14 mouse cellular contexts compared by ENCODE assay signal in genomic region chr17:67544410-67544809, GRCm38 (mm10).
"Had no signal": no experiment of that assay in that cellular context is flagged by ENCODE, and none has a peak within 500 bp of the region (broad histone marks: within the 10 kb centered on the region; RNA-seq: fewer than 3 reads in every experiment).

No protein-coding gene starts in this region.

- DNase-seq: layer of hippocampus, postnatal 36 days; liver, embryonic 13.5 days; lung, adult 2 months; lung, postnatal 14 days; lung, postnatal 4 days; thymus, adult 18-20 months; thymus, postnatal 36 days had no signal

- H3K9me3 ChIP-seq: midbrain, embryonic 13.5 days; neural tube, embryonic 13.5 days had no signal

- H3K4me1 ChIP-seq: liver, embryonic 13.5 days had no signal

- H3K36me3 ChIP-seq: liver, embryonic 13.5 days; midbrain, embryonic 13.5 days; neural tube, embryonic 13.5 days had no signal

- H3K27ac ChIP-seq: left cerebral cortex, adult 2 months; liver, embryonic 13.5 days; midbrain, embryonic 13.5 days; neural tube, embryonic 13.5 days had no signal

- H3K4me2 ChIP-seq: liver, embryonic 13.5 days; midbrain, embryonic 13.5 days; neural tube, embryonic 13.5 days had no signal

- H3K9ac ChIP-seq: liver, embryonic 13.5 days; midbrain, embryonic 13.5 days; neural tube, embryonic 13.5 days had no signal

- ATAC-seq: hindbrain, embryonic 16.5 days; intestine, embryonic 16.5 days; midbrain, embryonic 13.5 days; midbrain, embryonic 16.5 days had no signal

- H3K4me3 ChIP-seq: left cerebral cortex, adult 2 months; liver, embryonic 13.5 days; midbrain, embryonic 13.5 days; myocyte; neural tube, embryonic 13.5 days had no signal

- H3K27me3 ChIP-seq: liver, embryonic 13.5 days; midbrain, embryonic 13.5 days; neural tube, embryonic 13.5 days had no signal
